Mouse (Mus musculus): ENCODE measurements at regions not wholly inside any gene's neighbourhood (a gene's known extent, or its start where the extent isn't known, plus 50 kb on each side); places are given as distances from the start of the nearest gene placed in this dataset.

DNA sequence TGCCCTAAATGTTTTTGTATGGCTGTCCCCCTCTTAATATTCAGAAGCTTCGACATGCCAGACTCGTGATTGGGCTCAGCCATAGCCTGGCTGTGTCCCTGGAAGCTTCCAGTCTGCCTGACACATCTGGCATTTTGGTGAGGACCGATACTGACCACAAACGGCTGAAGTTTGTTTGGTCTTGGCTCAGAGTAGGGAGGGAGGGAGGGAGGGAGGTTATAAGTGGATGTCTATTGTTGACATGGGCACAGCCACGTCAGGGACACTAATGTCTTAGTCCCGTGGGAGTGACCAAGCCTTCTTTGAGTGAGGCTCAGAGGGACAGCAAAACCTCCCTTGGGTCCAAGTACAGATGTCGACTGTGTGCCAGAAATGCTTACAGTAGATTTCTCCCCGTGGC, 151.7 kb downstream of the Chst1 start:
- 50% methylated on average over 8 of the region's 8 CpGs for WGBS
- Histone ChIP-seq H3K4me3 (replicated peaks; ENCODE audit: low read length) (no peak overlapping the region), H3K9me3 (ENCODE audit: control insufficient read depth, low read length) (no peaks in the 10 kb centered on the region), H3K27me3 (ENCODE audit: control insufficient read depth, insufficient read depth, low read length) (no peaks in the 10 kb centered on the region), H3K4me1 (ENCODE audit: control insufficient read depth, insufficient read depth, low read length) (no peaks in the 10 kb centered on the region), H3K36me3 (ENCODE audit: control insufficient read depth, insufficient read depth, low read length) (no peaks in the 10 kb centered on the region), H3K4me2 (replicated peaks; ENCODE audit: low read depth, low read length, severe bottlenecking) (no peak overlapping the region), H3K9ac (ENCODE audit: low read depth, low read length, severe bottlenecking) (no peak overlapping the region), H3K27ac (replicated peaks; ENCODE audit: low read depth, low read length) (no peak overlapping the region)
- DNase-seq (ENCODE audit: low spot score), result no peak
- no peak for TF ChIP-seq POLR2A (IDR thresholded peaks at IDR 0.05; ENCODE audit: borderline replicate concordance, extremely low read depth, insufficient read depth, insufficient read length)
- no peak for ATAC-seq (ENCODE audit: low FRiP score, low read depth)

- Histone ChIP-seq H3K4me1 (ENCODE audit: control insufficient read depth, insufficient read depth, low read length) (no peaks in the 10 kb centered on the region), H3K9me3 (ENCODE audit: control insufficient read depth, low read length) (no peaks in the 10 kb centered on the region), H3K9ac (ENCODE audit: low read depth, low read length, severe bottlenecking) (no peak overlapping the region), H3K36me3 (ENCODE audit: control insufficient read depth, insufficient read depth, low read length) (no peaks in the 10 kb centered on the region), H3K27me3 (ENCODE audit: control insufficient read depth, insufficient read depth, low read length) (no peaks in the 10 kb centered on the region), H3K4me2 (replicated peaks; ENCODE audit: low read depth, low read length, severe bottlenecking) (no peak overlapping the region), H3K4me3 (replicated peaks; ENCODE audit: low read length) (no peak overlapping the region), H3K27ac (replicated peaks; ENCODE audit: low read depth, low read length) (no peak overlapping the region)
- ATAC-seq (ENCODE audit: low FRiP score, low read depth) (no peak), DNase-seq (ENCODE audit: low spot score) (no peak)
- WGBS, result 78% methylated on average over 3 of the region's 3 CpGs
- no peak for TF ChIP-seq POLR2A (IDR thresholded peaks at IDR 0.05; ENCODE audit: borderline replicate concordance, extremely low read depth, insufficient read depth, insufficient read length)
Observed at GRCm38 (mm10) chr2:92752156-92752555, 152.6 kb downstream of the Chst1 start.

- Histone ChIP-seq H3K36me3 (ENCODE audit: control insufficient read depth, insufficient read depth, low read length) (no peaks in the 10 kb centered on the region), H3K27me3 (ENCODE audit: control insufficient read depth, insufficient read depth, low read length) (no peaks in the 10 kb centered on the region), H3K4me3 (replicated peaks; ENCODE audit: low read length) (no peak overlapping the region), H3K9ac (ENCODE audit: low read depth, low read length, severe bottlenecking) (no peak overlapping the region), H3K9me3 (ENCODE audit: control insufficient read depth, low read length) (no peaks in the 10 kb centered on the region), H3K27ac (replicated peaks; ENCODE audit: low read depth, low read length) (no peak overlapping the region), H3K4me1 (ENCODE audit: control insufficient read depth, insufficient read depth, low read length) (no peaks in the 10 kb centered on the region), H3K4me2 (replicated peaks; ENCODE audit: low read depth, low read length, severe bottlenecking) (no peak overlapping the region)
- WGBS, result 83% methylated on average over 8 of the region's 8 CpGs
- DNase-seq (ENCODE audit: low spot score) (no peak), ATAC-seq (ENCODE audit: low FRiP score, low read depth) (no peak)
- TF ChIP-seq POLR2A (IDR thresholded peaks at IDR 0.05; ENCODE audit: borderline replicate concordance, extremely low read depth, insufficient read depth, insufficient read length), result no peak
Observed at GRCm38 (mm10) chr2:92752794-92753193, 153.3 kb downstream of the Chst1 start.

DNA sequence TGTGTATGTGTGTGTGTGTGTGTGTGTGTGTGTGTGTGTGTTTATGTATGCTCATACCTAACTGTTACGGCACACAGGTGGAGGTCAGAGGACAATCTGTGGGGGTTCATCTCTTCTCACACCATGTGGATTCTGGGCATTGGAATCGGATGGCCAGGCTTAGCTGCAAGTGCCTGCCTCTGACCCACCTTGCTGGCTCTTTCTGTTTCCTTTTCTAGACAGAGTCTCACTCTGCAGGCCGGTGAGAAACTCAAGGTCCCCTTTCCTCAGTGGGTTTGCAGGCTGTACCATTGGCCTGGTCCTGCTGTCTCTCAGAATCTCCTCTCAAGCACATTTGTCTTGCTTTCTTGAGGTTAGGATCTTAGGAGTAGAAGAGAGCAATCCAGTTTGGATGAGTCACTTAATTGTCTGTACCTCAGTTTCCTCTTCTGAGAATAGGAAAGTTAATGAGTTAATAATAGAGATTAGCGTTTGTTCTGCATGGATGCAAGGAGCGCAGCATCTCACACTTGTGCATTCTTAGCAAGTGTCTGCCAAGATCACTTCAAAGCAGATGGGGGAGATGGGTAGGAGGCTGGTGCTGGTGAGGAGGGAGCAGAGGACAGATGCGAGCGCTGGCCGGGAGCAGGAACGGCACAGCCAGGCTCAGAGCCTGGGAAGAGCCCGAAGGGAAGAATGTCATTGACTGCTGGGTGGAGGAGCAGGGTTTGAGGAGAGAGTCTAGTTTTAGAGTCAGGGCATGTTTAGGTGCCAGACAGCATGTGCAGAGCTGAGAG, 155.2 kb downstream of the Chst1 start:
- no peak overlapping the region for H3K27ac ChIP-seq (replicated peaks; ENCODE audit: low read depth, low read length)
- ATAC-seq (ENCODE audit: low FRiP score, low read depth), result no peak
- 34% methylated on average over 10 of the region's 10 CpGs for WGBS
- TF ChIP-seq POLR2A (IDR thresholded peaks at IDR 0.05; ENCODE audit: borderline replicate concordance, extremely low read depth, insufficient read depth, insufficient read length), result no peak
- H3K4me2 ChIP-seq (replicated peaks; ENCODE audit: low read depth, low read length, severe bottlenecking), result no peak overlapping the region
- no peaks in the 10 kb centered on the region for H3K4me1 ChIP-seq (ENCODE audit: control insufficient read depth, insufficient read depth, low read length)
- H3K36me3 ChIP-seq (ENCODE audit: control insufficient read depth, insufficient read depth, low read length), result no peaks in the 10 kb centered on the region
- H3K27me3 ChIP-seq (ENCODE audit: control insufficient read depth, insufficient read depth, low read length), result no peaks in the 10 kb centered on the region
- no peak overlapping the region for H3K9ac ChIP-seq (ENCODE audit: low read depth, low read length, severe bottlenecking)
- H3K9me3 ChIP-seq (ENCODE audit: control insufficient read depth, low read length), result no peaks in the 10 kb centered on the region
- no peak overlapping the region for H3K4me3 ChIP-seq (replicated peaks; ENCODE audit: low read length)
- DNase-seq (ENCODE audit: low spot score), result no peak

DNA sequence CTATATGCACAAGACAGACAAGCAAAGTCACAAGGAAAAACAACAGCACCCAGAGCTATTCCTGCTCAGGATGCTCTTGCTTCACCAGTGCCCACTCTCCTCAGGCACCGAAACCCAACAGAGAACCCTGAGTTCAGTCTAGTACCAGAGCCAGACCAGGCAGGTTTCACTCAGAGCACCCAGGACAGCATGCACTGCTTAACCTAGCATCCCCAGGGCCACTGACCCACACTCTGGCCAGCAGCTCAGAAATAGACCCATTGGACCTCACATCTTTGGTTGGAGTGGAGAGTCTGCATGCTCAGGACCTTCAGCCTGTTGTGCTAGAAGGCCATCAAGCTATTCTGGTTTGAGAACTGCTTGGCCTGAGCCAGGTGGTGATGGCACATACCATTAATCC, 157.0 kb downstream of the Chst1 start:
- no peaks in the 10 kb centered on the region for H3K4me1 ChIP-seq (ENCODE audit: control insufficient read depth, insufficient read depth, low read length)
- no peak for ATAC-seq (ENCODE audit: low FRiP score, low read depth)
- H3K36me3 ChIP-seq (ENCODE audit: control insufficient read depth, insufficient read depth, low read length), result no peaks in the 10 kb centered on the region
- no peak for TF ChIP-seq POLR2A (IDR thresholded peaks at IDR 0.05; ENCODE audit: borderline replicate concordance, extremely low read depth, insufficient read depth, insufficient read length)
- no peak overlapping the region for H3K4me3 ChIP-seq (replicated peaks; ENCODE audit: low read length)
- no peaks in the 10 kb centered on the region for H3K9me3 ChIP-seq (ENCODE audit: control insufficient read depth, low read length)
- 100% methylated on average over 1 of the region's 1 CpGs for WGBS
- H3K9ac ChIP-seq (ENCODE audit: low read depth, low read length, severe bottlenecking), result no peak overlapping the region
- DNase-seq (ENCODE audit: low spot score), result no peak
- H3K27me3 ChIP-seq (ENCODE audit: control insufficient read depth, insufficient read depth, low read length), result no peaks in the 10 kb centered on the region
- H3K4me2 ChIP-seq (replicated peaks; ENCODE audit: low read depth, low read length, severe bottlenecking), result no peak overlapping the region
- no peak overlapping the region for H3K27ac ChIP-seq (replicated peaks; ENCODE audit: low read depth, low read length)
